Mouse (Mus musculus) hindbrain, embryonic 13.5 days (tissue): ENCODE results near the gene Thap4. TPM values are rescaled to one million over a fixed set of nuclear protein-coding genes. Genes with fewer than 3 reads are reported as not detected.
"Not testable (repeated sequence)": the region's sequence is repeated elsewhere in the genome, so short reads cannot be mapped to it uniquely, and the experiment has no call there.

Experiments used
- ATAC-seq: fragments of 200-750 bp; cut with Nextera tagmentation; 2 replicates; pipeline ENCODE4 v1.8.0; 2017; ENCODE audit warnings: moderate TSS enrichment; ENCODE audit not compliant: low FRiP score
- H3K27ac ChIP-seq: fragments of 300-500 bp; sonication (generic); 2 replicates; pipeline ENCODE4 v1.5.1; 2015; ENCODE audit warnings: inconsistent platforms, mild to moderate bottlenecking, moderate library complexity
- H3K27me3 ChIP-seq: fragments of 300-500 bp; sonication (generic); 2 replicates; pipeline ENCODE4 v1.6.1; 2015; ENCODE audit warnings: mild to moderate bottlenecking, inconsistent platforms
- H3K36me3 ChIP-seq: fragments of 300-500 bp; sonication (generic); 2 replicates; pipeline ENCODE4 v1.6.1; 2015; ENCODE audit warnings: mild to moderate bottlenecking, inconsistent platforms
- H3K4me1 ChIP-seq: fragments of 300-500 bp; sonication (generic); replicated peaks from 2 replicates; pipeline ENCODE4 v1.6.1; 2015; ENCODE audit warnings: inconsistent platforms
- H3K4me2 ChIP-seq: fragments of 300-500 bp; sonication (generic); 2 replicates; pipeline ENCODE4 v1.6.1; 2015; ENCODE audit warnings: inconsistent platforms, mild to moderate bottlenecking, moderate library complexity
- H3K4me3 ChIP-seq: fragments of 300-500 bp; sonication (generic); 2 replicates; pipeline ENCODE4 v1.5.1; 2015; ENCODE audit warnings: mild to moderate bottlenecking, inconsistent platforms
- H3K9ac ChIP-seq: fragments of 300-500 bp; sonication (generic); 2 replicates; pipeline ENCODE4 v1.6.1; 2015; ENCODE audit warnings: mild to moderate bottlenecking, inconsistent platforms
- H3K9me3 ChIP-seq: fragments of 300-500 bp; sonication (generic); 2 replicates; pipeline ENCODE4 v1.6.1; 2016; ENCODE audit warnings: inconsistent platforms
- WGBS: fragments of 180-500 bp; shearing (Covaris S2); methylation state at CpG from one replicate; pipeline ENCODE4 v1.1.7; 2015; 5-methylcytosine and 5-hydroxymethylcytosine counted together
- polyA plus RNA-seq: library from polyadenylated mRNA; unstranded; fragments of >200 nt; fragmentation: Nextera tagmentation; extraction: Ambion mirVana; gene quantifications from 2 replicates; pipeline ENCODE4 v1.2.1, GENCODE M21; 2015

The Thap4 gene
- polyA plus RNA-seq, 1 experiment from 2014 or later: 41.3 TPM

- H3K36me3 ChIP-seq: peaks cover 10% of the 10 kb centered on the region; the same call in 1 of the 2 replicates
- WGBS: 2% methylated on average over 51 of the region's 51 CpGs
- H3K27ac ChIP-seq: peak overlapping the region; percentile 85
- H3K9me3 ChIP-seq: no peaks in the 10 kb centered on the region
- ATAC-seq: peak; percentile 90
- peaks cover 13% of the 10 kb centered on the region for H3K27me3 ChIP-seq
- peak overlapping the region; percentile 89 for H3K9ac ChIP-seq
- peaks cover 30% of the 10 kb centered on the region for H3K4me1 ChIP-seq
- H3K4me3 ChIP-seq: peak overlapping the region; percentile 64
- peak overlapping the region; percentile 76 for H3K4me2 ChIP-seq
Observed at GRCm38 (mm10) chr1:93686245-93686960, 68.3 kb downstream of the Thap4 start.

- Histone ChIP-seq H3K4me3 (peak within 1 kb of the TSS; percentile 64), H3K4me2 (peak within 1 kb of the TSS; percentile 76), H3K27ac (peak within 1 kb of the TSS; percentile 85), H3K4me1 (peaks cover 30% of the 10 kb centered on the region), H3K27me3 (peaks cover 13% of the 10 kb centered on the region), H3K36me3 (peaks cover 3% of the 10 kb centered on the region; the same call in 1 of the 2 replicates), H3K9me3 (no peaks in the 10 kb centered on the region), H3K9ac (peak within 1 kb of the TSS; percentile 89)
- ATAC-seq: peak; percentile 47
- under 1% methylated on average over 78 of the region's 78 CpGs for WGBS
Observed at GRCm38 (mm10) chr1:93685401-93686244, 69.0 kb downstream of the Thap4 start, which contains the start of gene Bok. TSS of gene Bok (plus strand) at chr1:93685660.

- ATAC-seq: no peak
- Histone ChIP-seq H3K9ac (no peak overlapping the region), H3K4me1 (peaks cover under 1% of the 10 kb centered on the region; the same call in 1 of the 2 replicates), H3K27ac (no peak overlapping the region), H3K4me2 (no peak overlapping the region), H3K9me3 (no peaks in the 10 kb centered on the region), H3K4me3 (no peak overlapping the region), H3K27me3 (peaks cover 17% of the 10 kb centered on the region), H3K36me3 (no peaks in the 10 kb centered on the region)
- WGBS: 77% methylated on average over 7 of the region's 7 CpGs
Observed at GRCm38 (mm10) chr1:93679889-93680568, 74.6 kb downstream of the Thap4 start.

GRCm38 (mm10) chr1:93678386-93678785, 76.3 kb downstream of the Thap4 start:
- H3K36me3 ChIP-seq: no peaks in the 10 kb centered on the region
- 0 out of 2 replicates have a peak, but pooled peaks cover 4% of the 10 kb centered on the region for H3K27me3 ChIP-seq
- no peaks in the 10 kb centered on the region for H3K4me1 ChIP-seq
- H3K4me2 ChIP-seq: no peak overlapping the region
- H3K4me3 ChIP-seq: no peak overlapping the region
- no peak overlapping the region for H3K27ac ChIP-seq
- H3K9me3 ChIP-seq: no peaks in the 10 kb centered on the region
- 68% methylated on average over 2 of the region's 2 CpGs for WGBS
- no peak overlapping the region for H3K9ac ChIP-seq
- no peak for ATAC-seq

- Histone ChIP-seq H3K4me2 (no peak overlapping the region), H3K27ac (no peak overlapping the region), H3K4me3 (no peak overlapping the region), H3K4me1 (peaks cover 14% of the 10 kb centered on the region), H3K9me3 (no peaks in the 10 kb centered on the region), H3K36me3 (no peaks in the 10 kb centered on the region), H3K27me3 (no peaks in the 10 kb centered on the region), H3K9ac (no peak overlapping the region)
- ATAC-seq: no peak
- WGBS: 94% methylated on average over 5 of the region's 5 CpGs
Observed at GRCm38 (mm10) chr1:93672682-93673081, 82.0 kb downstream of the Thap4 start.

GRCm38 (mm10) chr1:93669941-93670340, 84.7 kb downstream of the Thap4 start:
- H3K27me3 ChIP-seq: no peaks in the 10 kb centered on the region
- H3K9me3 ChIP-seq: no peaks in the 10 kb centered on the region
- no peak overlapping the region for H3K27ac ChIP-seq
- H3K4me1 ChIP-seq: peaks cover 14% of the 10 kb centered on the region
- no peak overlapping the region for H3K9ac ChIP-seq
- no peak overlapping the region; the same call in 1 of the 2 replicates for H3K4me2 ChIP-seq
- no peak overlapping the region for H3K4me3 ChIP-seq
- no peaks in the 10 kb centered on the region for H3K36me3 ChIP-seq
- ATAC-seq: no peak

- WGBS: 9% methylated on average over 17 of the region's 17 CpGs
- Histone ChIP-seq H3K4me3 (peak overlapping the region; percentile 40), H3K27ac (peak overlapping the region; percentile 75), H3K9ac (peak overlapping the region; percentile 71), H3K4me1 (peaks cover 14% of the 10 kb centered on the region), H3K27me3 (no peaks in the 10 kb centered on the region), H3K9me3 (no peaks in the 10 kb centered on the region), H3K36me3 (no peaks in the 10 kb centered on the region), H3K4me2 (peak overlapping the region; percentile 61)
- ATAC-seq: peak; percentile 85
Observed at GRCm38 (mm10) chr1:93668791-93669548, 85.7 kb downstream of the Thap4 start.

- Histone ChIP-seq H3K9me3 (no peaks in the 10 kb centered on the region), H3K36me3 (no peaks in the 10 kb centered on the region), H3K27ac (no peak overlapping the region), H3K27me3 (no peaks in the 10 kb centered on the region), H3K4me2 (no peak overlapping the region), H3K9ac (no peak overlapping the region), H3K4me3 (no peak overlapping the region), H3K4me1 (peaks cover 14% of the 10 kb centered on the region)
- no peak for ATAC-seq
- WGBS: 24% methylated on average over 13 of the region's 13 CpGs
Observed at GRCm38 (mm10) chr1:93667760-93668400, 86.8 kb downstream of the Thap4 start.

GRCm38 (mm10) chr1:93658559-93658958, 96.1 kb downstream of the Thap4 start, which contains the start of gene Stk25:
TSS of gene Stk25 (minus strand) at chr1:93658659.
- H3K4me2 ChIP-seq, H3K27me3 ChIP-seq, H3K4me1 ChIP-seq, H3K27ac ChIP-seq, ATAC-seq, H3K4me3 ChIP-seq, H3K9me3 ChIP-seq, H3K36me3 ChIP-seq, H3K9ac ChIP-seq: not testable (repeated sequence)

- WGBS: 81% methylated on average over 5 of the region's 5 CpGs
- ATAC-seq: no peak
- H3K36me3 ChIP-seq: no peaks in the 10 kb centered on the region
- no peak overlapping the region for H3K27ac ChIP-seq
- H3K4me2 ChIP-seq: no peak overlapping the region
- H3K9me3 ChIP-seq: 0 out of 2 replicates have a peak, but pooled peaks cover under 1% of the 10 kb centered on the region
- H3K4me3 ChIP-seq: no peak overlapping the region
- H3K4me1 ChIP-seq: no peaks in the 10 kb centered on the region
- H3K27me3 ChIP-seq: no peaks in the 10 kb centered on the region
- H3K9ac ChIP-seq: no peak overlapping the region
Observed at GRCm38 (mm10) chr1:93657025-93657360, 97.7 kb downstream of the Thap4 start.

GRCm38 (mm10) chr1:93656325-93657024, 98.2 kb downstream of the Thap4 start:
- Histone ChIP-seq H3K4me2 (no peak overlapping the region), H3K27ac (no peak overlapping the region), H3K4me1 (no peaks in the 10 kb centered on the region), H3K9me3 (0 out of 2 replicates have a peak, but pooled peaks cover 4% of the 10 kb centered on the region), H3K27me3 (no peaks in the 10 kb centered on the region), H3K9ac (no peak overlapping the region), H3K4me3 (no peak overlapping the region), H3K36me3 (no peaks in the 10 kb centered on the region)
- WGBS: 75% methylated on average over 7 of the region's 7 CpGs
- no peak for ATAC-seq
